Mouse (Mus musculus): ENCODE data around the gene Slc25a44.

Slc25a44 gene

DNA sequence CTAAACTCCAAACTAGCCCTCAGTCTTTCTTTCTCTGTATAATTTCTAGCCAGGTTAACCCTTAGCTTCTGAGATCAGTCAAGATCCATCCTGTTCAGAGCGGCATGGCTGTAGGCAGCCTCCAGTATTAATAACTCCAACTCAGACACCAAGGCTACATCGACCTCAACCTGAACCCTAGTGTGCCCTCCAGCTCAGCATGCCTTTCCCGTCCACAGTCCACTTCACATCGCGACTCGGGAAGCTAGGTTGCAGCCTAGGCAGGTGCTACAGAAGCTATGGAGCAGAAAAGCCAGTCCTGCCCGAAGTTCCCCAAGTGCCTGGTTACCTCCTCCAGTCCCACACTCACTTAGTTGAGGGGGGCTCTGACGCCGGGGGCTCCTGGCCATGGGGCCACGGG is 12.5 kb upstream of the Slc25a44 start:
- TF ChIP-seq GATA4 (IDR thresholded peaks at IDR 0.05; ENCODE audit: insufficient replicate concordance, low read length) = no peak

DNA sequence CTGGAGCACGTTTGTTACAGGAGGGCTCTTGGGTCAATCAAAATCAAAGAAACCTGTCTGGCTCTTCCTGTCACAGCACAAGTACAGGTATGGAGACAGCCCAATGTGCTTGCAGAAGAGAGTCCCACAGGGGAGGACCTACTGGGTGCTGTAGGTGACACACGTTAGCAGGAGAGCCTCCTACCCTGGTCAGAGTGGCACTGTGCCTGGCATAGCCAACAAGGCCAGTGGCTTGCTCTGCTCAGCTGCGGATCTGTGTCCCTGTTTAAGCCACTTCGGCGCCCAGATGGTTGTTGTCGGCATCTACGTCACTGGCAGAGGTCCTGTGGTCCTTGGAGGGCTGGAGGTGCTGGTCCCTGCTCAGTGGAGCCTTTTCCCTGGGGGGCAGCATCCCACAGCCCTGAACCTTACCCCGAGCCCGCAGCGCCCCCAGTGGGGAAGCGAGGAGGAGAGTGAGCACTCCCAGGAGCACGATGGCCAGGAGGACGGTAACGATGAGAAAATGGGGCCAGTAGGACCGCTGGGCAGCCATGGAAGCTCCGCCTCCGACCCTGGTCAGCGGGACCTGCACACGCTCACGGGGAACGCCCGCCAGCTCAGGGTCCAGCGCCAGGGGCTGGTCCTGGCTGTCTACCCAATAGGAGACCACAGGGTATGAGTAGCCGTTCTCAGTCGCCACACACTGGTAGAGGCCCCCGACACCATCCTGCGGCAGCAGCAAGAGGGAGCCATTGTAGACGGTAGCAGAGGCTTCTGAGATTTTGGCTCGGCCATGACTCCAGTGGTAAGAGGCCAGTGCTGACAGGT is 11.7 kb upstream of the Slc25a44 start:
- TF ChIP-seq GATA4 (IDR thresholded peaks at IDR 0.05; ENCODE audit: insufficient replicate concordance, low read length) = no peak

- no peak for TF ChIP-seq GATA4 (IDR thresholded peaks at IDR 0.05; ENCODE audit: insufficient replicate concordance, low read length)
Observed at GRCm38 (mm10) chr3:88435515-88435914, 10.6 kb upstream of the Slc25a44 start.

GRCm38 (mm10) chr3:88427342-88427905 is 2.5 kb upstream of the Slc25a44 start:
- TF ChIP-seq GATA4 (IDR thresholded peaks at IDR 0.05; ENCODE audit: insufficient replicate concordance, low read length) = no peak

- TF ChIP-seq GATA4 (IDR thresholded peaks at IDR 0.05; ENCODE audit: insufficient replicate concordance, low read length) = no peak
Observed at GRCm38 (mm10) chr3:88425708-88426420, 925 bp upstream of the Slc25a44 start.

DNA sequence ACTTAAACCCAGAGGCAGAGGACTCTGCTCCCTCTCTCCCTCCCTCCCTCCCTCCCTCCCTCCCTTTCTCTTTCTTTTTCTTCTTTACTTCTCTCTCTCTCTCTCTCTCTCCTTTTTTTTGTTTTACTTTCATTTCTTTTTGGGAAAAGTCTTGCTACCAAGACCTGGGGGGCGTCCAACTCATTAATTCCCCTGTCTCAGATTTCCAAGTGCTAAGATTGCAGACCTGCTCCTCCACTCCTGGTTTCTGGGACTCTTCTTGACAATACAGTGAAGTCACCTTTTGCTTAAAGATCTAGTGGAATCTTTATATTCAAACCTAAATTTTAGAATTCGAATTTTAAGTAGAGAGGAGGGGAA is 371 bp upstream of the Slc25a44 start:
- TF ChIP-seq GATA4 (IDR thresholded peaks at IDR 0.05; ENCODE audit: insufficient replicate concordance, low read length) = no peak

DNA sequence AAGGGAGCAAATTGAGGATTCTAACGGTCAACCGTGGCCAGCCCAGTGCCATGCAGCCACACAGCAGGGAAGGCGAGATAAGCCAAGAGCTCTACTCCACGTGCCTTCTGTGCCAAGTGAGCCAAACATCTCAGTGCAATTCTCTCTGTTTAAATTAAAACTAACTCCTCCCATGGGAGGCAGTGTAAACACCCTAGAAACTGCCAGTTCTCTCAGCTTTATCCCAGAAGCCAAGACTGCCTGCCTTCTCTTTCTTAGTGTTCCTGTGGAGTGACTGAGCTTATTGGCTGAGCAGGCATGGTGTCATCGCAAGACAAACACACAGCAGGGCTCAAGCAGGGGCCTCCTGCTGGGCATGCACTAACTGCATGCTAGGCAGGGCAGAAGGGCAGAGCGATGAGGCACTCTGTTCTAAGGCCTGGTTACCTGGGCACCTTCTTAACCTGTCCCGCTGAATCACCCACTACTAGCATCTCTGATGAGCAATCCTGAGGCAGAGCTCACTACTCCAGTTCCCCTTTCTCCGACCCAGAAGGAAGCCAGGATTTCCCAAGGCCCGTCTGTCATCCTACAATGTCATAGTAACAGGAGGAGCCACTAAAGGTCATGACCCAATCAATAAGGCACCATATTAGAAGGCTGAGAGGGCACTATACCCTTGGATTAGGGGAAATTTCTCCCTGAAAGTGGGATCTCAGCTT is 2.8 kb downstream of the Slc25a44 start:
- peak; percentile 70; the same call in 1 of the 2 replicates for TF ChIP-seq GATA4 (IDR thresholded peaks at IDR 0.05; ENCODE audit: insufficient replicate concordance, low read length)

DNA sequence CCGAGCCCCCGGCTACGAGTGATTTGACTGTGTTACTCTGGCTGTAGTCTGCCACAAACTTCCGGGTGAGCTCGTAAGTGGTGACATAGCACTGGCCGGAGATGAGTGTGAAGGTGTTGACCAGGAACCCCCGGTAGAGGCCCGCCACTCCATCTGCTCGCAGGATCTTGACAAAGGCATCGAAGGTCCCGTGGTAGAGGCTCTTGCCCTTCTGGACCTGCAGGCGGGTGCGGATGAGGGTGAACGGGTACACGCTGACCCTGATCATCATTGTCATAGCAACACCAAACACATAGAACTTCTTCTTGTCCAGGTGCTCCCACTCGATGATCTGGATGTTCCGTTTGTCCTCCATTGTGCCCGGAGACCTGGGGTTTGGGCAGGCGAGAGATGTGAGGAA is 4.2 kb downstream of the Slc25a44 start:
- TF ChIP-seq GATA4 (IDR thresholded peaks at IDR 0.05; ENCODE audit: insufficient replicate concordance, low read length) = no peak

DNA sequence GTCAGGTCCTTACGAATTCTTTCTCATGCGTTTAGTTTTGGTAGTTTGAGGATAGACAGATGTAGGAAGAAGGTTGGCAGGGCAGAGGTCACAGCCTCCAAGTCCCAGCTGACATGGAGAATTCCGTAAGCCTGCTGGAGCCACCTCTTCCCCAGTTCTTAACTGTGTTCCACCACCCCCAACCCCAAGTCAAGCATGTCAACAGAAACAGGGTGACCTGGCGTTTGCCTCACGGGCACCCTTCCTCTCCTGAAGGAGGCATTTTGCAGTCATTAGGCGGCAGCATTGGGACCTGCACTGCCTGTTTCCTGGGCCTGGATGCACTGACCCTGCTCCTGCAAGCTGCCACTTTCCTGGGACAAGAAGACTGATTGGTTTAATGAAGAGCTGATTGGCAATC is 6.9 kb downstream of the Slc25a44 start:
- no peak for TF ChIP-seq GATA4 (IDR thresholded peaks at IDR 0.05; ENCODE audit: insufficient replicate concordance, low read length)

DNA sequence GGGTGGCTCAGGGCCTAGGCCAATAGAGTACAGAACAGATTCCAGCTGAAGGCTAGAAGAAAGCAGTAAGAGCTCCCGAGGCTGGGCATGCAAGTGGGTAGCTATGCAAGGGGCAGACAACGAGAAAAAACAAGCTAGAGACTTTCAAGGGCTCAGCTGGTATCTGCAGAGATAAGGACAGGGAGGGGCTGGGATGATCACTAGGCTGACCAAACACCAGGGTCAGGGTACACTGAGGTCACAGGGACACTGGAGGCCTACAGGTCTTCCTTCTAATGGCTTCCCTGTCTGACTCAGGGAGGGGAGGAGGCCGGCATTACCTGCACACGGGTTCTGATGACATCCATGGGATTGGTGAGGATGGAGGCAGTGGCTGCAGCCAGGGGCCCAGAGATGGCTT is 9.3 kb downstream of the Slc25a44 start:
- peak; percentile 82; the same call in 1 of the 2 replicates for TF ChIP-seq GATA4 (IDR thresholded peaks at IDR 0.05; ENCODE audit: insufficient replicate concordance, low read length)

GRCm38 (mm10) chr3:88412636-88413035 is 12.3 kb downstream of the Slc25a44 start:
- no peak for TF ChIP-seq GATA4 (IDR thresholded peaks at IDR 0.05; ENCODE audit: insufficient replicate concordance, low read length)

DNA sequence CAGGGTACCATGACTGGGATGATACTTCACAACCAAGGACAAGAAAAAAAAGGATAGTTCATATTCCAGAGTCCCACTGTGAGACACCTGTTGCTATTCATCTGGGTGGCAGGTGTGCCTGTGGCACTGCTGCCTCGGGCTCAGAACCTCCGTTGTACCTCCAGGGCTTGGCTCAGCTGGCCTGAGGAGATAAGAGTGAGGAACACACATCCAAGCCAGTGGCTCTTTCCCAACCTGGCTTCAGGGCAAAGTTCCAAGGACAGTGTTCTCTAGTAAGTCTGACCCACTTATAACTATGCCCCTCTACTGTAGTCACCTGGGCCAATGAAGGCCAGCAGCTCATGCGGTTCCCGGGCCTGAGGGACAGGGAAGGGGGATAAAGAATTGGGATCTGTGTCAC is 13.3 kb downstream of the Slc25a44 start:
- peak; percentile 96; the same call in 1 of the 2 replicates for TF ChIP-seq GATA4 (IDR thresholded peaks at IDR 0.05; ENCODE audit: insufficient replicate concordance, low read length)

DNA sequence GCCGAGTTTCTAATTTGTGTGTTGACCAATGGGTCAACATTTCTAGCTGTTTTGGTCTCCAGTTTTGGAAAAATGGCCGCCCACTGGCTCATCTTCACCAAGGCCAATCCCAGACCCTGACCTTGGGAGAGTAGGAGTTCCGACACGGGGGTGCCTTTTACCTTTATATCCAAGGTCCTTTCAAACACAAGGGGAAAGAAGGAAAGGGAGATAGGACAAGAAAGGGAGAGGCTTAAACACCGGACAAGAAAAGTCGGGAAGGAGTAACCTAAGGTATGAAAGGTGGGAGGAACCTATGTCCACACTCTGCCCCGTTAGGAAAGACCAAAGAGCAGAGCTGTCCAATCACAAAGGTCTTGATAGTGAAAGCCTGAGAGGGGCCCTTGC is 14.3 kb downstream of the Slc25a44 start:
- no peak for TF ChIP-seq GATA4 (IDR thresholded peaks at IDR 0.05; ENCODE audit: insufficient replicate concordance, low read length)

GRCm38 (mm10) chr3:88409741-88410644 is 14.9 kb downstream of the Slc25a44 start, which contains the start of gene Pmf1:
TSS of gene Pmf1 (minus strand) at chr3:88410331.
- peak; percentile 20; the same call in 1 of the 2 replicates for TF ChIP-seq GATA4 (IDR thresholded peaks at IDR 0.05; ENCODE audit: insufficient replicate concordance, low read length)
